Mouse (Mus musculus): ENCODE data around the gene Acsl5.
A peak's percentile ranks its signal among the peaks of the same experiment; 100 is the strongest.

Gene Acsl5

GRCm38 (mm10) chr19:55288974-55289373 lies 37.2 kb downstream of the Acsl5 start:
- no peak for DNase-seq

GRCm38 (mm10) chr19:55290621-55291270 lies 39.0 kb downstream of the Acsl5 start:
- no peak for DNase-seq

- no peak for DNase-seq
These were observed 40.6 kb downstream of the Acsl5 start for GRCm38 (mm10) chr19:55292210-55292850.

GRCm38 (mm10) chr19:55293175-55293574 lies 41.4 kb downstream of the Acsl5 start:
- no peak for DNase-seq

GRCm38 (mm10) chr19:55295075-55295474 lies 43.3 kb downstream of the Acsl5 start:
- no peak for DNase-seq

- no peak for DNase-seq
These were observed 43.8 kb downstream of the Acsl5 start for GRCm38 (mm10) chr19:55295556-55295955.

- no peak for DNase-seq
These were observed 44.6 kb downstream of the Acsl5 start for GRCm38 (mm10) chr19:55296301-55296700.

GRCm38 (mm10) chr19:55297489-55297888 lies 45.8 kb downstream of the Acsl5 start:
- no peak for DNase-seq

GRCm38 (mm10) chr19:55297961-55298360 lies 46.2 kb downstream of the Acsl5 start:
- no peak for DNase-seq

- no peak for DNase-seq
These were observed 47.6 kb downstream of the Acsl5 start for GRCm38 (mm10) chr19:55299378-55299777.

GRCm38 (mm10) chr19:55300525-55300924 lies 48.8 kb downstream of the Acsl5 start:
- no peak for DNase-seq

- DNase-seq: no peak
These were observed 53.3 kb downstream of the Acsl5 start for GRCm38 (mm10) chr19:55305024-55305423.

GRCm38 (mm10) chr19:55311874-55312273 lies 60.1 kb downstream of the Acsl5 start:
- DNase-seq: no peak

- no peak for DNase-seq
These were observed 61.9 kb downstream of the Acsl5 start for GRCm38 (mm10) chr19:55313649-55314048.

GRCm38 (mm10) chr19:55315452-55316108 lies 63.8 kb downstream of the Acsl5 start, which contains the start of gene Zdhhc6:
Gene Zdhhc6, minus strand, starts transcription at chr19:55316032.
- DNase-seq: peak; percentile 88

- peak; percentile 91 for DNase-seq
These were observed 64.5 kb downstream of the Acsl5 start, which contains the start of gene Vti1a for GRCm38 (mm10) chr19:55316109-55316714. Gene Vti1a, plus strand, starts transcription at chr19:55316295.

GRCm38 (mm10) chr19:55316901-55317300 lies 65.2 kb downstream of the Acsl5 start:
- DNase-seq: no peak

GRCm38 (mm10) chr19:55319036-55319435 lies 67.3 kb downstream of the Acsl5 start:
- no peak for DNase-seq

- DNase-seq: peak; percentile 21
These were observed 67.8 kb downstream of the Acsl5 start for GRCm38 (mm10) chr19:55319521-55319920.

GRCm38 (mm10) chr19:55322604-55323003 lies 70.9 kb downstream of the Acsl5 start:
- no peak for DNase-seq

GRCm38 (mm10) chr19:55327510-55327909 lies 75.8 kb downstream of the Acsl5 start:
- no peak for DNase-seq

GRCm38 (mm10) chr19:55331776-55332175 lies 80.0 kb downstream of the Acsl5 start:
- DNase-seq: no peak

GRCm38 (mm10) chr19:55332641-55333268 lies 81.0 kb downstream of the Acsl5 start:
- peak; percentile 81 for DNase-seq

Data from kidney, postnatal 14 days (tissue).